Mouse (Mus musculus) thymus, adult 2 months (tissue): ENCODE measurements at regions not wholly inside any gene's neighbourhood (a gene's known extent, or its start where the extent isn't known, plus 50 kb on each side); places are given as distances from the start of the nearest gene placed in this dataset.

Experiments
- CTCF ChIP-seq: fragments of 200-500 bp; IDR thresholded peaks from 2 replicates; pipeline ENCODE4 v1.5.1; 2012; ENCODE audit warnings: mild to moderate bottlenecking, control low read depth, low read length, moderate library complexity, borderline replicate concordance; ENCODE audit not compliant: control insufficient read depth, poor library complexity, insufficient read depth; ENCODE audit errors: extremely low read depth
- POLR2A ChIP-seq: fragments of 200-500 bp; IDR thresholded peaks from 2 replicates; pipeline ENCODE4 v1.6.1; 2012; ENCODE audit warnings: mild to moderate bottlenecking, low read length, control low read depth, moderate library complexity; ENCODE audit not compliant: control insufficient read depth, poor library complexity, insufficient read depth; ENCODE audit errors: extremely low read depth

DNA sequence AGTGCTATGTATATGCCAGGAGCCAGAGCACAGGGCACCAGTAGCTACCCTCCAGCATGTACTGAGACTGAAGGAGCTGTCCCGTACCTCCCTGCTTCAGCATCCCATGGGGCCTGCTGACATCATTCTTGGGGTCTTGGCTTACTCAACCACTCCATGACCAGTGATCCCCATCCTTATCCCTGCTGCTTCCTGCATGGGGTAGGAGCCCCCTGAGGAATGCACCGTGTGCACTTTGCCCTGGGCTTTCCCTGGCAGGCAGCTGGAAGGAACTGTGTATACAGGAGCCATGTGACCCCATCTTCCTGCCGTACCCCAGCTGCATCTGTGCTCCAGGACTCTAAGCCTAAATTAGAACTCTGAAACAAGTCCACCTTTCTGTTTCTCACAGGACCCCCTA, 70.3 kb upstream of the Ccnd1 start:
- no peak for TF ChIP-seq POLR2A
- TF ChIP-seq CTCF: no peak
